Mouse (Mus musculus): ENCODE data around the gene Kcnh4. TPM values are rescaled to one million over a fixed set of nuclear protein-coding genes. Genes with fewer than 3 reads are reported as not detected.

Gene Kcnh4
- 0.65 TPM for total RNA-seq (2023)

DNA sequence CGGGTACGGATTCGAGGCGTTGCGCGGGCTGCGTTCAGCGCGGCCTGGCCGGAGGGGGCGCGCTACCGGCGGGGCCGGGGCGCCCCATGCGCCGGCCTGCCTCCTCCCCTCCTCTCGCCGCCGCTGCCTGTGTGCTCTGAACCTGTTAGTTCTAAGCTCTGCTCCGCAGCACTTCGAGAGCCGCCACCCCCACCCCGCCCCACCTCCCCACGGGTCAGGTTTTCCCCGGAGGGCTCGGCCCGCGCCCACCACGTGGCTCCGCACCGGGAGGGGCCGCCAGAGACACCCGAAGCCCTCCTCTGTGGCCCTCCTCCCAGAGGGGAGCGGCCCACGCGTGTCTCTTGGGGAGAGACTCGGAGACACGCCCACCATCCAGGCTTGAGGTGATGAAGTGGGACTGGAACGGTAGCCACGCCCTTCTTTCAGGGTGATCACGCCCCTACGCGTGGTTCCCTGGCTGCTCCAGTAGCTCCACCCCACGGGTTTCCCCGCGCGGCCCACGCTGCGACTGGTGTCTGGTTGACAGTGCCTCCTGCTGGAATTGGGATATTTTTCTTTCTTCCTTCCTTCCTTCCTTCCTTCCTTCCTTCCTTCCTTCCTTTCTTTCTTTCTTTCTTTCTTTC lies at the start of gene Kcnh4:
TSS of gene Kcnh4 (minus strand) at position 332 of the 623 bp plus-strand sequence.

DNA sequence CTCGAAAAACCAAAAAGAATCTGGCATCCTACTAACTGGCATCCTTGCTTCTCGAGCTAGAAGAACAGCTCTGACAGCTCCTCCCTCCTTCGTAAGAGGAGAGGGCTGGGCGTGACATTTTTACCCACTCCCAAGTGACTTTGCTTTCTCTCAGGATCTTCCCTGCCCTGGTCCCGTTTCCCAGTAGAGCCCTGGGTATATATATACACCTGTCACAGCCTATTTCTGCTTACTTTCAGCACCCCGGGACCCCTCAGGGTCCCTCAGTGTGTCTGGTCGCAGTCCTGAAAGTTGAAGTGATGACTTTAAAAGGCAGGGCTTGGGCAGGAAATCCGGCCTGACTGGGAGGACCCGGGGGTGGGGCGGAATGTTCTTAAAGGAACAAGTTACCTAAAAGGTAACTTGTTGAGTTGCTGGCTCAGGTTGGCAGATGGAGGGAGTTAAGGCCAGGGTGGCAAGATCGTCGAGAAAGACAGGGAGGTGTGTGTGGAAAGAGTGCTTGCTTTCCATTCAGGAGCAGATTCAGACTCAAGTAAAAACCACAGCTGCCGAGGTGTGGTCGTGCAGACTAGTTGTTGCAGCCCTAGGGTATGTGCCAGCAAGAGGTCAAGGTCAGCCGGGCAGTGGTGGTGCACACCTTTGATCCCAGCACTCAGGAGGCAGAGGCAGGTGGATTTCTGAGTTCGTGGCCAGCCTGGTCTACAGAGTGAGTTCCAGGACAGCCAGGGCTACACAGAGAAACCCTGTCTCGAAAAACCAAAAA lies 11.1 kb upstream of the Kcnh4 start, which contains the start of gene Ghdc:
TSS of gene Ghdc (minus strand) at position 312 of the 763 bp plus-strand sequence.

GRCm38 (mm10) chr11:100762831-100763230 lies 3.1 kb upstream of the Kcnh4 start, which contains the start of gene Hcrt:
Gene Hcrt (minus strand): TSS chr11:100762931.

DNA sequence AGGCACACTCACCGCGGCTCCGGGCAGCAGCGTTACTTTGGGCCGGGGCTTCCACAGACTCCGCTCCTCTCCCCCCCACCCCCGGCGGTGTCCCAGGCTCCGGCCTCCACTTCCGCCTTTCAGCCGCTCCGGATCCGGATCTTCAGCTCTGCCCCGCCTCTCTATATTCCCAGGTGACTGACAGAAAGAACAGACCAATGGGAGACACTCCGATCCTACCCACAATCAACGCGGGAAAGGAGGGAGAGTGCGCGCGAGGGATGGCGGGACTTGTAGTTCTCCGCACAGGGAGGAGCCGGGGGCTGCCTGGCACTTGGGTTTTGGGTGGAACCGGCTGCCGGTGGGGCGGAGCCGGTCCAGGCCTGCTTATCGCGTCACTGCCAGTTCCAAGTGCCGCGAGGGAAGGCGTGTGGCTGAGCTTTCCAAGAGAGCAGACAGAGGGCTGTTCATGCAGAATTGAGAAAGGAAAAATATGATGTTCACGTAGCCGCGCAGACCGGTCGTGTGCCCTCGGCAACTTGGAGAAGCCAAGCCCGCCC lies 21.6 kb downstream of the Kcnh4 start, which contains the start of gene Rab5c:
TSS of gene Rab5c (minus strand) at position 150 of the 539 bp plus-strand sequence.

GRCm38 (mm10) chr11:100713735-100714533 lies 45.8 kb downstream of the Kcnh4 start, which contains the start of gene Hspb9:
Gene Hspb9 (plus strand): TSS chr11:100713850.

GRCm38 (mm10) chr11:100711783-100712615 lies 47.7 kb downstream of the Kcnh4 start, which contains the start of gene Kat2a:
Gene Kat2a (minus strand): TSS chr11:100712465.

DNA sequence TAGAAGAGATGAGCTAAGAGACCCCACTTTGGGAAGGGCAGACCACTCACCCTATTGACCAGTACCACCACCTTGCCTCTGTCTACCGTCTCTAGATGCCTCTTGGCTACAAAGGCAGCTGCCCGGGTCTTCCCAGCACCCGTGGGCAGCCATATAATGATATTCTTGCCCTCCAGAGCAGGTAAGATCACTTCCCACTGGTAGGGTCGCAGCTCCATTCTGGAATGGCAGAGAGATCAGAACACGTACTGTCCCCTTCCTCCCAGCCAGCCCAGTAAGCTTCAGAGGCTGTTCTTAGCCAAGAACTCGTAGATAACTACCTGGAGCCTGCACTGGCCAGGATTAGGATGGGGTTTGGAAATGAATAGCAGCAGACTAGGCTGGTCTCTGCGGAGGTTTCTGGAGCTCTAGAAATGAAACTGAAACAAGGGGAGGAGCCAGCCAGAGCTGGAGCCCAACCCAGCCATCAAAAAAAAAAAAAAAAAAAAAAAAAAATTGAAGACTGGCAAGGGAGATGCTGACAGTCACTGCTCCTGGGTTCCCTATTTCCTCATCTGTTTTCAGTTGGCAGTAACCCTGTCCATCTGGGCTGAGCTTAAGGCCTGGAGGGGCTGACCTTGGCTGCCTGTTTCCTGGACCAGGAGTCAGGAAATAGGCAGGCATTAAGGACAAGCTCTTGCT lies 55.8 kb downstream of the Kcnh4 start, which contains the start of gene Dhx58:
TSS of gene Dhx58 (minus strand) at position 421 of the 681 bp plus-strand sequence.

GRCm38 (mm10) chr11:100692164-100692616 lies 67.6 kb downstream of the Kcnh4 start, which contains the start of gene Zfp385c:
Gene Zfp385c (minus strand): TSS chr11:100692455.

Other genes with a start within 250 kb of the Kcnh4 start
- 150 TPM for gene Acly, start 231.9 kb downstream of the Kcnh4 start, total RNA-seq (2023)
- not detected for gene Ttc25, start 214.3 kb downstream of the Kcnh4 start, total RNA-seq (2023)
- 107 TPM for gene Cnp, start 185.0 kb downstream of the Kcnh4 start, total RNA-seq (2023)
- 20.9 TPM for gene Nkiras2, start 140.7 kb downstream of the Kcnh4 start, total RNA-seq (2023)
- gene Dnajc7, start 139.8 kb downstream of the Kcnh4 start, total RNA-seq (2023): 411 TPM
- gene Zfp385c, start 67.5 kb downstream of the Kcnh4 start, total RNA-seq (2023): not detected
- gene Dhx58, start 55.7 kb downstream of the Kcnh4 start, total RNA-seq (2023): 8.6 TPM
- gene Kat2a, start 47.5 kb downstream of the Kcnh4 start, total RNA-seq (2023): 45.7 TPM
- 0.98 TPM for gene Hspb9, start 46.1 kb downstream of the Kcnh4 start, total RNA-seq (2023)
- 113 TPM for gene Rab5c, start 21.7 kb downstream of the Kcnh4 start, total RNA-seq (2023)
- gene Hcrt, start 3.0 kb upstream of the Kcnh4 start, total RNA-seq (2023): not detected
- gene Ghdc, start 11.0 kb upstream of the Kcnh4 start, total RNA-seq (2023): 6.1 TPM
- gene Stat5b, start 90.8 kb upstream of the Kcnh4 start, total RNA-seq (2023): 174 TPM
- 114 TPM for gene Stat5a, start 99.4 kb upstream of the Kcnh4 start, total RNA-seq (2023)
- 293 TPM for gene Stat3, start 179.6 kb upstream of the Kcnh4 start, total RNA-seq (2023)
- 4.1 TPM for gene Cavin1, start 210.9 kb upstream of the Kcnh4 start, total RNA-seq (2023)
- gene Atp6v0a1, start 249.5 kb upstream of the Kcnh4 start, total RNA-seq (2023): 4.4 TPM